Mouse (Mus musculus) gastrocnemius, adult 2 months (tissue): Measurements from ENCODE around the gene Hoxc10. TPM values are rescaled to one million over a fixed set of nuclear protein-coding genes. Genes with fewer than 3 reads are reported as not detected.

Source experiments
- DNase-seq: peaks from one replicate; pipeline ENCODE4 v3.0.0; 2022
- H3K27ac ChIP-seq: fragments of 200-600 bp; 2 replicates; pipeline ENCODE4 v1.8.1; 2022; ENCODE audit warnings: mild to moderate bottlenecking
- H3K4me3 ChIP-seq: fragments of 200-600 bp; 2 replicates; pipeline ENCODE4 v1.8.1; 2022; ENCODE audit warnings: mild to moderate bottlenecking, moderate library complexity
- CTCF ChIP-seq: fragments of 200-600 bp; IDR thresholded peaks from 2 replicates; pipeline ENCODE4 v1.8.1; 2022; ENCODE audit warnings: antibody characterized with exemption, mild to moderate bottlenecking, moderate library complexity
- intact Hi-C: fragments of 180-260 bp; cut with DNase I; formaldehyde crosslinking; loops from one replicate; pipeline ENCODE4 v1.15.1; 2025
- total RNA-seq, 2 experiments: library from RNA; stranded (reverse); gene quantifications; 2 replicates each; pipeline ENCODE4 v1.2.3; 2021

The Hoxc10 gene
- total RNA-seq, 2 experiments from 2014 or later, result 72.4 to 84.8 TPM

DNA sequence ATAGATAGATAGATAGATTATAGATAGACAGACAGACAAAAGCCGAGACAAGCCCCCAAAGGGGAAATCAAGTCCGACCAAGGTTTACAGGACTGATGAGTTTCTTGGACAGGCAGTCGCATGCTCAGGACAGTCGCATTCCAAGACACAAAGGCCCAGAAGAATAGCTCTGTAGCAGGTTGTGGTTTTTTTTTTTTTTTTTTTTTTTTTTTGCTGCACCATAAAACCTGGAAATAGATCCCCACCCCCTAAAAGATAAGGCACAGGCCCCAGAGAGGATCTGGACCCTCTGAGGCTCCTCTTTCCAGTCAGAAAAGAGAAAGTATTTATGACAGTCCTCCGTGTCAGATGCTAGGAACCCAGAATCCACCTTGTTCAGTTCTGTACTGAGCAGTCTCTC, 21.5 kb downstream of the Hoxc10 start:
- intact Hi-C loops, result loop anchor here (2.0 kb wide), 1 partner anchor 143 kb away; no protein-coding TSS in a partner anchor
- TF ChIP-seq CTCF, result no peak
- no peak for DNase-seq
- Histone ChIP-seq H3K4me3 (no peak overlapping the region), H3K27ac (no peak overlapping the region)

GRCm38 (mm10) chr15:102990461-102991397, 24.1 kb downstream of the Hoxc10 start, which contains the start of gene Hoxc8:
Gene Hoxc8, plus strand, starts transcription at chr15:102990607.
- peak within 1 kb of the TSS; percentile 48; the same call in 1 of the 2 replicates for H3K27ac ChIP-seq
- intact Hi-C loops, result no loop called here
- H3K4me3 ChIP-seq, result peak within 1 kb of the TSS; percentile 70
- no peak for TF ChIP-seq CTCF
- no peak for DNase-seq

- DNase-seq, result no peak
- intact Hi-C loops, result no loop called here
- Histone ChIP-seq H3K27ac (no peak overlapping the region), H3K4me3 (no peak overlapping the region)
- TF ChIP-seq CTCF, result no peak
Measured at GRCm38 (mm10) chr15:102991782-102992181, 25.2 kb downstream of the Hoxc10 start.

GRCm38 (mm10) chr15:102992206-102992605, 25.6 kb downstream of the Hoxc10 start:
- TF ChIP-seq CTCF, result no peak
- DNase-seq, result peak; percentile 9
- Histone ChIP-seq H3K4me3 (no peak overlapping the region), H3K27ac (no peak overlapping the region)
- intact Hi-C loops, result no loop called here

DNA sequence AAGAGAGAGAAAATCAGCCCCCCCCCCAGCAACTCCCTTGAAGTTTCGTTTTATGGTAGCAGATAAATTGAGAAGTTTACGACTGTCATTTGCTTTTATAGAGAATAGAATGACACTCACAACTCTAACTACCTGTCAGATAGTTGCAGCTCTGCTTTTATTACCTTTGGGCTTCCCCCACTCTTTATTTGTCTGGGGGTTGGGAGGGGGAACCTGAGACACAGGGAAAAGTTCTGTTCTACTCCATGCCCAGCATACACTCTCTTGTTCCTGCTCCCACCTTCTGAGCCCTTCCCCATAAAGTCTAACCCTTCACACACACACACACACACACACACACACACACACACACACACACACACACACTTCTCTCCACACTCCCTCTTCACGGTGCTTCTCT, 26.3 kb downstream of the Hoxc10 start:
- no peak overlapping the region for H3K4me3 ChIP-seq
- no peak for DNase-seq
- no peak overlapping the region for H3K27ac ChIP-seq
- intact Hi-C loops, result loop anchor here (1.0 kb wide), 1 partner anchor 173 kb away; no protein-coding TSS in a partner anchor
- no peak for TF ChIP-seq CTCF

- TF ChIP-seq CTCF, result no peak
- H3K4me3 ChIP-seq, result no peak overlapping the region
- DNase-seq, result no peak
- no peak overlapping the region for H3K27ac ChIP-seq
- intact Hi-C loops, result no loop called here
Measured at GRCm38 (mm10) chr15:102996548-102996947, 30.0 kb downstream of the Hoxc10 start.

DNA sequence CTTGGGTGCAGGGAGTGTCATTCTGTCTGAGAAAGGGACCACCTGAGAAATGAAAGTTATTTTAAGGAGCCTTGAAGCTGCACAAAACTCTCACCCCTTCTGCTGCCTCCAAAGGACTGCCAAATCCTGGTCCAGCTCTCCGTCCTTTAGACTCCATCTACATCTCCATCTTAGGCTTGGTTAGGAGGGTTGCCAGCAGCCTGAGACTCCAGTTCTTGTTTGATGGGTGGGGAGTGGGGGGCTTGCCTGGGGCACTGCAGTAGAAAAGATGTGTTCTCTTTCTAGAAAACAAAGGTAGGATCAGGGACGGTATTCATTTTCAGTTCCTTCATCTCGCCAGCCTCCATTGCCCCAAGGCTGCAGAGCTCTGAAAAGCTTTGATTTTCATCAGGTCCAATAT, 30.8 kb downstream of the Hoxc10 start:
- Histone ChIP-seq H3K27ac (peak overlapping the region; percentile 98), H3K4me3 (peak overlapping the region; percentile 74)
- intact Hi-C loops, result no loop called here
- DNase-seq, result no peak
- no peak for TF ChIP-seq CTCF

DNA sequence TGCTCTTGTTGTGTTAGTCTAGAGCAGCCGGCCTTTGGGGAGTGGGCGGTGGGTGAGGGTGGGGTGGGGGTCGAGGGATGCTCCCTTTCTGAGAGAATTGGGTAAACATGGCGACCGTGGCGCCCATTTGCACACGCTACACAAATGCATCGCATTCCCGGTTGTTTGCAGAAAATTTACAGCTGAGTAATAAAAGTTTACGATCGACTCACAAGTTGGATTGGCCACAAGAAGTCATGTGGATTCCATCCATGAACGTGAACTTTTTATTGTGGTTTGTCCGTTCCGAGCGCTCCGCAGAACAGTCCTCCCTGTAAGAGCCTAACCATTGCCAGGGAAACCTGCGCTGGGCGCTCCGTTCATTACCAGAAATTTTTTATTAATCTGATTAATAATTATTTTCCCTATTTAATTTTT, 31.4 kb downstream of the Hoxc10 start, which contains the start of gene Hoxc6:
TSS of gene Hoxc6 (plus strand) at position 319 of the 417 bp plus-strand sequence.
- H3K4me3 ChIP-seq, result peak within 1 kb of the TSS; percentile 74
- intact Hi-C loops, result no loop called here
- peak within 1 kb of the TSS; percentile 98 for H3K27ac ChIP-seq
- TF ChIP-seq CTCF, result no peak
- DNase-seq, result no peak

- peak overlapping the region; percentile 98 for H3K27ac ChIP-seq
- H3K4me3 ChIP-seq, result peak overlapping the region; percentile 74
- intact Hi-C loops, result no loop called here
- peak; percentile 28 for DNase-seq
- no peak for TF ChIP-seq CTCF
Measured at GRCm38 (mm10) chr15:102998608-102999182, 32.1 kb downstream of the Hoxc10 start.

- intact Hi-C loops, result no loop called here
- Histone ChIP-seq H3K27ac (peak overlapping the region; percentile 98), H3K4me3 (peak overlapping the region; percentile 74)
- TF ChIP-seq CTCF, result no peak
- DNase-seq, result peak; percentile 95
Measured at GRCm38 (mm10) chr15:102999183-102999831, 32.7 kb downstream of the Hoxc10 start.

DNA sequence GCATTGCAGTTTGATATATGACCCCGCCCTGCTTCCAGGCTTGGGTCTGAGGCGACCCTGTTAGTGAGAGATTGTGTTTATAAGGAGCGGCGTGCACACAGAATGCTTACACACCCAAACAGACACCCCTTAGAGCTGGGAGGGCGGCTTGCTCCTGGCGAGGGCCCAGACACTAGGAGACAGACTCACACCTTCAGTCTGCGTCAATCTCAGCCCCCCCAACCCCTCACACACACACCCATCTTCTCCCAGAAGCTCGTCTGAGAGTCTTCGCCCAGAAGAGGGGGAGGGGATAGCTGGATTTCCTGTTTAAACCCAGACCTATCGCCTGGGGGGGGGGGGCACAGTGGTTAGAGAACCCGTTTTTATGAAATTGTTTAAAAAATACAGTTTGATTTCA, 33.4 kb downstream of the Hoxc10 start:
- intact Hi-C loops, result no loop called here
- peak; percentile 72 for DNase-seq
- TF ChIP-seq CTCF, result no peak
- peak overlapping the region; percentile 98 for H3K27ac ChIP-seq
- H3K4me3 ChIP-seq, result peak overlapping the region; percentile 74

- TF ChIP-seq CTCF, result no peak
- peak overlapping the region; percentile 74 for H3K4me3 ChIP-seq
- DNase-seq, result peak; percentile 57
- H3K27ac ChIP-seq, result peak overlapping the region; percentile 98
- intact Hi-C loops, result no loop called here
Measured at GRCm38 (mm10) chr15:103000501-103000901, 33.9 kb downstream of the Hoxc10 start.
